Mouse (Mus musculus): Measurements from ENCODE around the gene Satb2. TPM values are rescaled to one million over a fixed set of nuclear protein-coding genes. Genes with fewer than 3 reads are reported as not detected.

Satb2 gene
- polyA plus RNA-seq, 1 experiment, result 0.16 TPM

GRCm38 (mm10) chr1:56984483-56984810 is 6.0 kb upstream of the Satb2 start:
- Histone ChIP-seq H3K36me3 (ENCODE audit: control insufficient read depth, insufficient read depth, low read length) (no peaks in the 10 kb centered on the region), H3K27ac (ENCODE audit: control insufficient read depth, insufficient read depth, low read length) (no peak overlapping the region), H3K4me3 (ENCODE audit: control insufficient read depth, insufficient read depth, low read length) (no peak overlapping the region), H3K27me3 (ENCODE audit: control insufficient read depth, insufficient read depth, low read length) (peaks cover 13% of the 10 kb centered on the region), H3K4me1 (replicated peaks; ENCODE audit: control insufficient read depth, insufficient read depth, low read length) (no peaks in the 10 kb centered on the region)
- no peak for TF ChIP-seq CTCF (IDR thresholded peaks at IDR 0.05; ENCODE audit: borderline replicate concordance, control insufficient read depth, extremely low read depth, insufficient read depth, low read length, poor library complexity)
- 34% methylated on average over 14 of the region's 14 CpGs for WGBS
- DNase-seq, result no peak

GRCm38 (mm10) chr1:56983771-56984482 is 5.5 kb upstream of the Satb2 start:
- Histone ChIP-seq H3K36me3 (ENCODE audit: control insufficient read depth, insufficient read depth, low read length) (no peaks in the 10 kb centered on the region), H3K27me3 (ENCODE audit: control insufficient read depth, insufficient read depth, low read length) (peaks cover 14% of the 10 kb centered on the region)
- TF ChIP-seq CTCF (IDR thresholded peaks at IDR 0.05; ENCODE audit: borderline replicate concordance, control insufficient read depth, extremely low read depth, insufficient read depth, low read length, poor library complexity), result no peak
- TF ChIP-seq POLR2A (IDR thresholded peaks at IDR 0.05; ENCODE audit: control insufficient read depth, extremely low read depth, insufficient read depth, low read length, poor library complexity), result no peak

GRCm38 (mm10) chr1:56983100-56983590 is 4.7 kb upstream of the Satb2 start:
- no peak for DNase-seq
- Histone ChIP-seq H3K27me3 (ENCODE audit: control insufficient read depth, insufficient read depth, low read length) (peaks cover 14% of the 10 kb centered on the region), H3K4me3 (ENCODE audit: control insufficient read depth, insufficient read depth, low read length) (no peak overlapping the region), H3K27ac (ENCODE audit: control insufficient read depth, insufficient read depth, low read length) (no peak overlapping the region), H3K36me3 (ENCODE audit: control insufficient read depth, insufficient read depth, low read length) (no peaks in the 10 kb centered on the region), H3K4me1 (replicated peaks; ENCODE audit: control insufficient read depth, insufficient read depth, low read length) (no peaks in the 10 kb centered on the region)
- WGBS, result 21% methylated on average over 8 of the region's 8 CpGs
- TF ChIP-seq POLR2A (IDR thresholded peaks at IDR 0.05; ENCODE audit: control insufficient read depth, extremely low read depth, insufficient read depth, low read length, poor library complexity) (no peak), CTCF (IDR thresholded peaks at IDR 0.05; ENCODE audit: borderline replicate concordance, control insufficient read depth, extremely low read depth, insufficient read depth, low read length, poor library complexity) (no peak)

More at GRCm38 (mm10) chr1:56983771-56984482, 5.5 kb upstream of the Satb2 start:
- DNase-seq, result no peak
- no peak overlapping the region for H3K27ac ChIP-seq (ENCODE audit: control insufficient read depth, insufficient read depth, low read length)
- H3K4me1 ChIP-seq (replicated peaks; ENCODE audit: control insufficient read depth, insufficient read depth, low read length), result no peaks in the 10 kb centered on the region
- WGBS, result 17% methylated on average over 25 of the region's 25 CpGs
- no peak overlapping the region for H3K4me3 ChIP-seq (ENCODE audit: control insufficient read depth, insufficient read depth, low read length)

GRCm38 (mm10) chr1:56982631-56983030 is 4.2 kb upstream of the Satb2 start:
- Histone ChIP-seq H3K36me3 (ENCODE audit: control insufficient read depth, insufficient read depth, low read length) (no peaks in the 10 kb centered on the region), H3K27ac (ENCODE audit: control insufficient read depth, insufficient read depth, low read length) (no peak overlapping the region), H3K4me1 (replicated peaks; ENCODE audit: control insufficient read depth, insufficient read depth, low read length) (no peaks in the 10 kb centered on the region), H3K27me3 (ENCODE audit: control insufficient read depth, insufficient read depth, low read length) (peaks cover 16% of the 10 kb centered on the region), H3K4me3 (ENCODE audit: control insufficient read depth, insufficient read depth, low read length) (no peak overlapping the region)
- 15% methylated on average over 8 of the region's 8 CpGs for WGBS
- TF ChIP-seq CTCF (IDR thresholded peaks at IDR 0.05; ENCODE audit: borderline replicate concordance, control insufficient read depth, extremely low read depth, insufficient read depth, low read length, poor library complexity) (no peak), POLR2A (IDR thresholded peaks at IDR 0.05; ENCODE audit: control insufficient read depth, extremely low read depth, insufficient read depth, low read length, poor library complexity) (no peak)
- no peak for DNase-seq

GRCm38 (mm10) chr1:56981947-56982555 is 3.6 kb upstream of the Satb2 start:
- H3K4me1 ChIP-seq (replicated peaks; ENCODE audit: control insufficient read depth, insufficient read depth, low read length), result no peaks in the 10 kb centered on the region
- 16% methylated on average over 11 of the region's 11 CpGs for WGBS
- TF ChIP-seq POLR2A (IDR thresholded peaks at IDR 0.05; ENCODE audit: control insufficient read depth, extremely low read depth, insufficient read depth, low read length, poor library complexity), result no peak
- TF ChIP-seq CTCF (IDR thresholded peaks at IDR 0.05; ENCODE audit: borderline replicate concordance, control insufficient read depth, extremely low read depth, insufficient read depth, low read length, poor library complexity), result no peak
- H3K27me3 ChIP-seq (ENCODE audit: control insufficient read depth, insufficient read depth, low read length), result peaks cover 19% of the 10 kb centered on the region
- DNase-seq, result no peak
- H3K4me3 ChIP-seq (ENCODE audit: control insufficient read depth, insufficient read depth, low read length), result no peak overlapping the region
- no peaks in the 10 kb centered on the region for H3K36me3 ChIP-seq (ENCODE audit: control insufficient read depth, insufficient read depth, low read length)
- no peak overlapping the region for H3K27ac ChIP-seq (ENCODE audit: control insufficient read depth, insufficient read depth, low read length)

- Histone ChIP-seq H3K36me3 (ENCODE audit: control insufficient read depth, insufficient read depth, low read length) (no peaks in the 10 kb centered on the region), H3K27me3 (ENCODE audit: control insufficient read depth, insufficient read depth, low read length) (peaks cover 21% of the 10 kb centered on the region), H3K4me3 (ENCODE audit: control insufficient read depth, insufficient read depth, low read length) (no peak overlapping the region), H3K27ac (ENCODE audit: control insufficient read depth, insufficient read depth, low read length) (no peak overlapping the region), H3K4me1 (replicated peaks; ENCODE audit: control insufficient read depth, insufficient read depth, low read length) (no peaks in the 10 kb centered on the region)
- 0% methylated on average over 1 of the region's 1 CpGs for whole genome bisulfite sequencing
- DNase-seq, result no peak
- no peak for TF ChIP-seq POLR2A (IDR thresholded peaks at IDR 0.05; ENCODE audit: control insufficient read depth, extremely low read depth, insufficient read depth, low read length, poor library complexity)
- TF ChIP-seq CTCF (IDR thresholded peaks at IDR 0.05; ENCODE audit: borderline replicate concordance, control insufficient read depth, extremely low read depth, insufficient read depth, low read length, poor library complexity), result no peak
Measured at GRCm38 (mm10) chr1:56981508-56981907, 3.1 kb upstream of the Satb2 start.
